Mouse (Mus musculus): ENCODE measurements around the gene Fgl2.

- TF ChIP-seq CTCF (IDR thresholded peaks at IDR 0.05; ENCODE audit: borderline replicate concordance, insufficient read depth, low read depth, low read length) (no peak), POLR2A (IDR thresholded peaks at IDR 0.05; ENCODE audit: borderline replicate concordance, insufficient read depth, low read length) (no peak)
Observed at GRCm38 (mm10) chr5:21418613-21419012, 46.2 kb downstream of the Fgl2 start.

Data from cerebellum, adult 2 months (tissue).